Mouse (Mus musculus) mature B cell (primary cell): ENCODE measurements around the gene Serp2.

Experiments
- in situ Hi-C: fragments of 300-500 bp; cut with MboI; formaldehyde crosslinking; loops from 2 replicates; pipeline ENCODE4 v1.14.3; 2019

The Serp2 gene

GRCm38 (mm10) chr14:76527030-76527719 is 29.5 kb downstream of the Serp2 start:
- in situ Hi-C loops, result no loop called here

- in situ Hi-C loops, result no loop called here
Measured at GRCm38 (mm10) chr14:76526467-76526866, 30.2 kb downstream of the Serp2 start.

GRCm38 (mm10) chr14:76523344-76523743 is 33.3 kb downstream of the Serp2 start:
- in situ Hi-C loops, result no loop called here

- in situ Hi-C loops, result no loop called here
Measured at GRCm38 (mm10) chr14:76521308-76521707, 35.4 kb downstream of the Serp2 start.

- in situ Hi-C loops, result no loop called here
Measured at GRCm38 (mm10) chr14:76520606-76521005, 36.1 kb downstream of the Serp2 start.

- in situ Hi-C loops, result no loop called here
Measured at GRCm38 (mm10) chr14:76518217-76518616, 38.5 kb downstream of the Serp2 start.

- in situ Hi-C loops, result no loop called here
Measured at GRCm38 (mm10) chr14:76515620-76516019, 41.1 kb downstream of the Serp2 start.

- in situ Hi-C loops, result no loop called here
Measured at GRCm38 (mm10) chr14:76514050-76514585, 42.6 kb downstream of the Serp2 start.

GRCm38 (mm10) chr14:76513395-76514049 is 43.2 kb downstream of the Serp2 start:
- in situ Hi-C loops, result no loop called here

GRCm38 (mm10) chr14:76511971-76512370 is 44.7 kb downstream of the Serp2 start:
- in situ Hi-C loops, result no loop called here

- in situ Hi-C loops, result loop anchor here (10.0 kb wide), 1 partner anchor 366 kb away; no protein-coding TSS in a partner anchor
Measured at GRCm38 (mm10) chr14:76508701-76509100, 48.0 kb downstream of the Serp2 start.

GRCm38 (mm10) chr14:76507804-76508500 is 48.7 kb downstream of the Serp2 start:
- in situ Hi-C loops, result loop anchor here (10.0 kb wide), 1 partner anchor 367 kb away; no protein-coding TSS in a partner anchor

- in situ Hi-C loops, result loop anchor here (10.0 kb wide), 1 partner anchor 367 kb away; no protein-coding TSS in a partner anchor
Measured at GRCm38 (mm10) chr14:76507357-76507756, 49.3 kb downstream of the Serp2 start.

- in situ Hi-C loops, result loop anchor here (10.0 kb wide), 1 partner anchor 368 kb away; no protein-coding TSS in a partner anchor
Measured at GRCm38 (mm10) chr14:76506425-76507205, 50.1 kb downstream of the Serp2 start.

- in situ Hi-C loops, result loop anchor here (10.0 kb wide), 1 partner anchor 369 kb away; no protein-coding TSS in a partner anchor
Measured at GRCm38 (mm10) chr14:76505439-76506220, 51.1 kb downstream of the Serp2 start.

- in situ Hi-C loops, result loop anchor here (10.0 kb wide), 1 partner anchor 370 kb away; no protein-coding TSS in a partner anchor
Measured at GRCm38 (mm10) chr14:76505101-76505438, 51.6 kb downstream of the Serp2 start.

- in situ Hi-C loops, result loop anchor here (10.0 kb wide), 1 partner anchor 371 kb away; no protein-coding TSS in a partner anchor
Measured at GRCm38 (mm10) chr14:76504121-76504737, 52.5 kb downstream of the Serp2 start.

GRCm38 (mm10) chr14:76503231-76503851 is 53.3 kb downstream of the Serp2 start:
- in situ Hi-C loops, result loop anchor here (10.0 kb wide), 1 partner anchor 371 kb away; no protein-coding TSS in a partner anchor

- in situ Hi-C loops, result loop anchor here (10.0 kb wide), 1 partner anchor 375 kb away; no protein-coding TSS in a partner anchor
Measured at GRCm38 (mm10) chr14:76500036-76500435, 56.7 kb downstream of the Serp2 start.
